Mouse (Mus musculus): ENCODE data around the gene Eml2. TPM values are rescaled to one million over a fixed set of nuclear protein-coding genes. Genes with fewer than 3 reads are reported as not detected.
A peak's percentile ranks its signal among the peaks of the same experiment; 100 is the strongest.
"Not testable (repeated sequence)": the region's sequence is repeated elsewhere in the genome, so short reads cannot be mapped to it uniquely, and the experiment has no call there.

Eml2 gene
- 10 to 100 TPM; 32.0 to 45.7 (median 35.7) TPM for total RNA-seq (2022)

DNA sequence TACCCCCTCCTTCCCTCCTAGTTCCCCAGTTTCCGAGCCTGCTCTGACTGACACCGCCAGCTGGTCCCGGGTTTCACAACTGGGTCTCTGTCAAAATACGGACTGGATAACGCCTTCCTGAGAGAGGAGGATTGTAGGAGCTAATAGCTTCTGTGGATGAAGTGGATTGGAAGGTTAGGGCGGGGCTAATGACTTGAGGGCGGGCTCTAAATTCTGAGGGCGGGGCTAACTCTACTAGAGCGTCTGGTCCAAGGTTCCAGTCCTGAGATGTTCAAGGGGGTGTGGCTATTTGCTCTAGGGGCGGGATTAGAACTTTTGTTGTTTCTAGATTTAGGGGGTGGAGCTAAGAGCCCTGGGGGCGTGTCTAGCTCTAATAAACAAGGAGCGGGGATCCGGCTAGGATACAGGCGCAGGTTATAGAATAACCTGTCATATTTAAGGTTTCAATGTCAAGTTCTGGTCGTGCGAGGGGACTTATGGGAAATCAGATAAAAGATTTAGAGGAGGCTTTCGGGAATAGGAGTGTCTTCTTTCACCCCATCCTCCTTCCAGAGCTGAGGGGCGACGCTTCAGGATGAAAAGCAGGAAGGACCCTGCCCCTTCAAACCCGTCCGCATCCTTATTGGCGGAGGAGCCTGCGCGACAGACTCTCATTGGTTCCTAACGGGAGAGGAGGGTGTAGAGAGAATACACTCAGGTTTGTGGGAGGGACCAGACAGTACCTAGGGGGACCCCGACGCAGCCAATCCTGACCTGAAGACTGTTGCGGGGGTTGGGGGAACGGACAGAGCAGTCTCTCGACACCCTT is at the start of gene Eml2:
Gene Eml2, plus strand, starts transcription at position 714 of the 808 bp plus-strand sequence.
- no peak for DNase-seq (ENCODE audit: low spot score)

DNA sequence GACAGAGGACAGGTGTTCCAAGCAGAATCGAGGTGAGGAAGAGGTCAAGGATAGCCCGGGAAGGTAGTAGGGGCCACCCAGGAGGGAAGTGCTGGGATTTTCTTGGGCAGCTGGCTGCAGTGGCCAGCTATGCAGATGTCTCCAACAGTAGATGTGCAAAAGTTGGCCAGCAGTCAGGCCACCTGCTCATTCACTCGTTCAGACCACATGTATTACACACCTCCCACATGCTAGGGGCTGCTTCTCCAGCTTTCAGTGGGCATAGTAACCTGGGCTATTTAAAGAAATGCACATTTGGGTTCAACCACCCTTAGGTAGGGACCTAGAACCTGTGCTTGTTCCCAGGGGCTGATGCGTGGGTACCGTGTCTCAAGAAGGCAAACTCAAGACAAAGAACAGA is 48.5 kb upstream of the Eml2 start:
- DNase-seq (ENCODE audit: low spot score), result no peak

DNA sequence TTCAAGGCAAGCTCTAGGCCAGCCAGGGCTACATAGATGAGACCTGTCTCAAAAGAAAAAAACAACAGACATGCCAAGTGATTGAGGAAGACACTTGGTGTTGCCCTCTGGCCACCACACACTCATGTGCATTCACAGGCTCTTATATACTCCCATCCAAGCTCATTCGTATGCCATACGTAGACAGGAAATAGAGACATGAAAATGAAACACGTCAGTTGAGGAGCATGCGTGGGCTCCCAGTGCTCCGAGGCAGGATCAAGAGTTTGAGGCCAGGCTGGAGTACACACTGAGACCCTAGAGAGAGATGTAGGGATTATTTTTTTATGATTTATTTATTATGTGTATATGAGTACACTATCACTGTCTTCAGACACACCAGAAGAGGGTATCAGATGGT is 46.8 kb upstream of the Eml2 start:
- no peak for DNase-seq (ENCODE audit: low spot score)

DNA sequence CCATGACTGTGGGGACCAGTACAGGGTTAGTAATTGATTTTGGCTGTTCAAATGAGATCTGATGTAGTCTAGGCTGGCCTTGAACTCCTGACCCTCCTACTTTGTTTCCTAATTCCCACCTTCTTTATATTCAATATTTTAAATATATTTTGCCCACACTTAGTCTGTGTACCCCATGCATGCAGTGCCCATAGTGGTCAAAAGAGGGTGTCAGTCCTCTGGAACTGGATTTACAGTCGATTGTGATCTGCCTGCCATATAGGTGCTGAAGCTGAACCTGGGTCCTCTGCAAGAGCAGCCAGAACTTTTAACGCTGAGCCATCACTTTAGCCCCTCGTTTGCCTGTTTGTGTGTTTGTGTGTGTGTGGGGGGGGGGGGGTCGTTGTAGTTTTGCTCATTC is 45.6 kb upstream of the Eml2 start:
- DNase-seq (ENCODE audit: low spot score), result no peak

DNA sequence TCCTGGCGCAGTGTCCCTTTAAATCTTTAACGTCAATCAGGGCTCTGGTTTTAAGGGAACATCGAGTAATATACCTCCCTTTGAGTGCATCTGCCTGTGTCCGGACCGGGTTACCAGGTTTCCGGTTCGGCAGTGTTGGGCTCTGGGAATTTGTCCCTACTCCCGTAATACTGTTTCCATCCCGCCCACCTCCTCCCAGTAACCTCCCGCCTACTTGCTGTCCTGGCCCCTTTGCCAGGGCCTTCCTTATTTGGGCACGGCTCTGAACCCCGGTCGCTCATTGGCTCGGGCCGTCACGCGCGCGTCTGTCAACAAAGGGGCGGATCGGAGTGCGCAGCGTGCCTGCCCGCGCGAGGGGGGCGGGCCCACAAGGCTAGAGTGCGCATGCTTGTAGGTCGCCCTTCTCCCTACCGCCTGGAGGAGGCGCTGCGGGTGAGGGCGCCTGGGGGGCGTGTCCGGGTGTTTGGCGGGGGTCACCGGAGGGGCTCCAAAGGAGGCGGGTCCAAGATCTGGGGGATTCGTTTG is 44.8 kb upstream of the Eml2 start:
- DNase-seq (ENCODE audit: low spot score), result peak; percentile 98

DNA sequence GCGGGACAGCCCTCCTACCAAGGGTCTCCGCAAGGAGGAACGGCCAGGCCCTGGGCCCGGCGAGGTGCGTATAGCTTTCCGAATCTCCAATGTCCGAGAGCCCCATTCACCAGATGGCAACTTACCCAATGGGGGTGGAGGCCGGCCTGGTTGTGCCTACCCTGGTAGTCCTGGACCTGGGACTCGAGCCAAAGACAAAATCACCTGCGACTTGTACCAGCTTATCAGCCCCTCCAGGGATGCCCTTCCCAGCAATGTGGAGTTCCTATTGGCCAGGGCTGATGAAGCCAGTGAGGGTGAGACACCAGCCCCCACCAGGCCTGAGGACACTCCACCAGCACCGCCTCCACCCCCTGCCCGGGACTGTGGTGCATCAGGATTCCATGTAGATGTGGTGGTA is 40.1 kb upstream of the Eml2 start:
- DNase-seq (ENCODE audit: low spot score), result no peak

DNA sequence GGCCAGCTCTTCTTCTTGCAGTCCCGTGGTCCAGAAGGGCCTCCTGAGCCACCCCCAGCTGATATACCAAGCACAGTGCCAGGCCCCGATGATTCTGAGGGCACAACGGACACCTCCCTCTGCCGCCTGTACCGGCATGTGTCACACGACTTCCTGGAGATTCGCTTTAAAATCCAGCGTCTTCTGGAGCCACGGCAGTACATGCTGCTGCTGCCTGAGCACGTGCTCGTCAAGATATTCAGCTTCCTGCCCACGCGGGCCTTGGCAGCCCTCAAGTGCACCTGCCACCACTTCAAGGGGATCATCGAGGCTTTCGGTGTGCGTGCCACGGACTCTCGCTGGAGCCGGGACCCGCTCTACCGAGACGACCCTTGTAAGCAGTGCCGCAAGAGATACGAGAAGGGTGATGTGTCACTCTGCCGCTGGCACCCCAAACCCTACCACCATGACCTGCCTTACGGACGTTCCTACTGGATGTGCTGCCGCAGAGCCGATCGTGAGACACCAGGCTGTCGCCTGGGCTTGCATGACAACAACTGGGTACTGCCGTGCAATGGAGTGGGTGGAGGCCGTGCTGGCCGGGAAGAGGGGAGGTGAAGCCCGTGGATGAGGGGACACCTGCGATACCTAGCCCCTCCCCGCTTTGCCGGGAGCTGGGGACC is 39.4 kb upstream of the Eml2 start:
- DNase-seq (ENCODE audit: low spot score), result no peak

DNA sequence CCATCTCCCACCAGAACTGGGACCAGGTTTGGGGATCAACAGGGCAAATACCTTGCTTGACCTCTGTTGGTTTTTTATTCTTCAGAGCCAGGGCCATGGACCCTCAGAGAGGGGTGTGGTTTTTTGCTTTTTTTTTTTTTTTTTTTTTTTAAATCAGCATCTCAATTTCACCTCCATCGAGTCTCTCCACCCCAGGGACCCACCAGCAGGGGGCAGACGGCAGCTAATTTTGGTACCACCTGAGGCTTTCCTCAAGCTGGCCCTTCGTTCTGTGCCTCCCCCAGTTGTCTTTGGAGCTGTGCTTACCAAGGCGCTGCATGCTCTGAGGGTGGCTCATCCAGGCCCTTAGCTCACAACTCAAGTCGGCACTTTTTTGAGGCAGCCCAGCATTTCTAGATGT is 38.8 kb upstream of the Eml2 start:
- no peak for DNase-seq (ENCODE audit: low spot score)

DNA sequence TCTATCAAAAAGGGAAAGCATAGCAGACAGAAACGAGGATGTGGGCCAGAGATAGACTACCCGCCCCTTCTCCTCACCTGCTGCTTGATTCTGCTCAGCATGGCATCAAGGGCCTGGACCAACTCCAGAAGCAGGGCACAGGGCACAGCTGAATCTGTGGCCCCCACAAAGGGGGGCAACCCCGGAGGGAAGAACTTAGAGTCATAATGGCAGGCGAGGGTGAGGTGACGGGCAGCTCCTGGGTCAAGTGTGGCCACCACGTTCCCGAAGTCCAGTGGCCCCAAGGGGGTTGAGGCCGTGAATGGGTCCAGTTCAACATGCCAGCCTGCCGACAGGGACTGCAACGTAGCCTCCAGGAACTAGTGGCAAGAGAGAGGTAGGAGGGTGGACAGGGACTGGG is 29.4 kb upstream of the Eml2 start:
- DNase-seq (ENCODE audit: low spot score), result no peak

DNA sequence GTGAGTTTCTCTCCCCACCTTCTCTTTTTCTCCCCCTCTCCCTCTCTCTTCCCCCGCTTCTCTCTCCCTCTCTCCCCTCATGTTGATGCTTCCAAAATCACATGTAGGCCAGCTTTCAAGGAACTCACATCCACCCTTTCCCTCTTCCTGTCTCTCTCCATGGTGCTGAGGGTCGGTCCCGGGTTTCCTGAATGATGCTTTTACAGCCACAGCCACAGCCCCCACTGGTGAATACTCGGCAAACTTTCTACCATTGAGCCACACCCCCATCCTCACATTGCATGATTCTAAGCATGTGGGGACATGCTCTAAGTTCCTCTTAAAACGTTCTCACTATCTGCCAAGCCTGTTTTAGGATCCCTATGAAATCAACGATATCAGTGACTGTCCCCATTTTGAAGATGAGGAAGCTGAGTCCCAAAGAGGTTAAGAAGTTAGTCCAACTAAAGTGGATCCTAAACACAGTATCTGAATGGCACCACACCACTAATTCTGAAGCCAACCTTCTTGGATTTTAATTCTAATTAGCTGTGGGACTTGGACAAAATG is 28.6 kb upstream of the Eml2 start:
- DNase-seq (ENCODE audit: low spot score), result no peak

DNA sequence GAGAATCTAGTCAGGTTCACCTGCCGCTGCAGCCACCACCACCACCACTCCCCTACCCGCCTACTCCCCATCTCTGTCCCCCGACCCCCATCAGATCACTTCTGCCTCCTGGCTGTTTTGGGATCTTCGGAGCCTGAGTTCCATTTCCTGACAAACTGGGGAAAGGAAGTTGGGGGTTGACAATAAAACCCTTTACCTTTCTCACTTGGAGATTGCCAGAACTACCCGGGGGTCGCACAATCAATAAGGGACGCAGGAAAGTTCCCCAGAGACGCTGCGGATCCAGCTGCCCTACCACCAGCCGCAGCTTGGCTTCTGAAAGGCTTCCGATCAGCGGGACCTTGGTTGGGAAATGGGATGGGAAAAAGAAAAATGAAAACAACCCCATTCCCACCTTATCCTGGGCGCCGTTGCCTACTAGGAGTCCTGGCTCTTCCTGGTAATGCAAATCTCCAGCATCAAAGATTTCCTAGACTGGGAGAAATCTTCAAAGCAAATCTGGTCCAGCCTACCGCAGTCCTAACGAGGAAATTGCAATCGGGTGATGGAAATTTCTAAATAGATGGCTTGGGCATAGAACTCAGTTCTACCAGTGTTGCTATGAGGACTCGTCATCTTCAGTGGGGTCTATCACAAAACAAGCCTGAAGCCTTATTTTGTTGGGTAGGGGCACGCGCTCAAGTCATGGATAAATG is 27.9 kb upstream of the Eml2 start:
- no peak for DNase-seq (ENCODE audit: low spot score)

DNA sequence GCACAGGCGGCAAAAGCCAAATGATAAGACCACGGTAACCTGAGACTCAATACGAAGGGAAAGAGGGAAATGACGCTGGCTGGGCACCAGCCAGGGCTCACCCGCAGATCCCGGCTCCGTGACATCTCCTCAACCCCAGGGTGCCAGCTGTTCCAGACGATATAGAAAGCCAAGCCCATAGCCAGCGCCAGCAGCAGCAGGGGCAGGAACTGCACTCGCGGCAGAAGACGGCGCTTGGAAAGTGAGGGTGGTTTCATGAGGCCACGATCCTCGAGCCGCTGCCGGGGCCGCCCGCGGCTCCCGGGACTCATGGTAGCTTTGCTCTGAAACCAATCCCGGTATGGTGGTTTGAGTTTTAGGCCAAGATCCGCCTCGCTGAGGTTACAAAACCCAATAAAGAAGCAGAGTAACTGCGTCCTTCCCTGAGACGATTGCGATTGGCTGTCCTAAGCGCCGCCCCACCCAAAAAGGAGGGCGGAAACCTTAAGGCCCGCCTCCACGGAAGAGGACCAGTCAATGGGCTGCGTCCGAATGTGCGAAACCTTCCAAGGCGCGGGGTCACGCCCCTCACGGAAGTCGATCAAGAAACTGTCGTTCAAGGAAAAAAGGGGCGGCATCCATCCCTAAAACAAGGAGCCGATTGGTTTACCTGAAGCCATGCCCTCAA is 27.2 kb upstream of the Eml2 start, which contains the start of gene Qpctl:
Gene Qpctl, minus strand, starts transcription at position 417 of the 667 bp plus-strand sequence.
- DNase-seq (ENCODE audit: low spot score), result peak; percentile 99

DNA sequence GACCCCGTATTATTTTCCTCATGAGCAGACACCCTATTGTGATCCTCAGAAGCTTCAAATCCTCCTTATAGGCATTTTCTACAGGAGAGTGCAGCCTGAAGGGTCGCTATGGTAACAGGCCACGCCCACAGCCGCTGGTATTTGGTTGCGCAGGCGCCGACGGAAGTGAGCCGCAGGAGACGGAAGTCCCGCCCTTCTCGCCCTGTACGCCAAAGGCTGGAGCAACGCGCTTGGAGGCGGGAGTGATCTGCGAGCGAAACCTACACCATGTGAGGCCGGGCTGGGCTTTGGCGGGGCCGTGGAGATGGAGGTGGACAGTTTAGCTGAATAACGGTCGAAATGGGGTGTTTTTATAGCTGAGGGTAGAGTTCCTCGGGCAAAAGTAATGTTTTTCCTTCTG is 26.6 kb upstream of the Eml2 start, which contains the start of gene Snrpd2:
Gene Snrpd2, plus strand, starts transcription at position 97 of the 400 bp plus-strand sequence.
- DNase-seq (ENCODE audit: low spot score), result peak; percentile 95

DNA sequence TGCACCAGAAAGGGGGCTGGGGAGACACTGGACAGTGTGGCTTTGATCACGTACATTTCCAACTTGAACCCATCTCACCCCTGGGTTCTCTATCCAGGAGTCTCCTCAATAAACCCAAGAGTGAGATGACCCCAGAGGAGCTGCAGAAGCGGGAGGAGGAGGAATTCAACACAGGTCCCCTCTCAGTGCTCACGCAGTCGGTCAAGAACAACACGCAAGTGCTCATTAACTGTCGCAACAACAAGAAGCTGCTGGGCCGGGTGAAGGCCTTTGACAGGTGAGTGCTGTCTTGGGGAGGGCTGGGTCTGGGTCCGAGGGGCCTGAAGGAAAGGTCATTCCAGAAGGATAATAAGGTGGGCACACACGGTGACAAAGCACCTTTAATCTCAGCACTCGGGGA is 25.1 kb upstream of the Eml2 start:
- not testable (repeated sequence) for DNase-seq (ENCODE audit: low spot score)

DNA sequence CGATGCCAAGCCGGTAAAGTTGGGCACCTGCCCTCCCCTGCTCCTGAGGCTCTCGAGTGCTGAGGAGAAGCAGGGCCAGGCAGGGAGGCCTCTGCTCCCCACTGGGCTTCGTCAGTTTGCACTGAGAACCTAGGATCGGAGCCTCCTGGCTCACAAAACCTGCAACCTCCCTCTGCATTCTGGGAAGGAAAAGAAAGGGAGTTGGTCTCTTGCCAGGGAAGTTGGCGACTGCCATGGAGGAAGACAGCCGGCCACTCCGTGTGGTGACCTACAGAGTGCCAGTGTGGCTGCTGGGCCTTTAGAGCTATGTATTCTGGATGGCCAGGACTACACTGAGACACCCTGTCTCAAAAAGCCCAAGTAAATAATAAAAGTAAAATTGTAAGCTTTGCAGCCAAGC is 21.4 kb upstream of the Eml2 start:
- no peak for DNase-seq (ENCODE audit: low spot score)

DNA sequence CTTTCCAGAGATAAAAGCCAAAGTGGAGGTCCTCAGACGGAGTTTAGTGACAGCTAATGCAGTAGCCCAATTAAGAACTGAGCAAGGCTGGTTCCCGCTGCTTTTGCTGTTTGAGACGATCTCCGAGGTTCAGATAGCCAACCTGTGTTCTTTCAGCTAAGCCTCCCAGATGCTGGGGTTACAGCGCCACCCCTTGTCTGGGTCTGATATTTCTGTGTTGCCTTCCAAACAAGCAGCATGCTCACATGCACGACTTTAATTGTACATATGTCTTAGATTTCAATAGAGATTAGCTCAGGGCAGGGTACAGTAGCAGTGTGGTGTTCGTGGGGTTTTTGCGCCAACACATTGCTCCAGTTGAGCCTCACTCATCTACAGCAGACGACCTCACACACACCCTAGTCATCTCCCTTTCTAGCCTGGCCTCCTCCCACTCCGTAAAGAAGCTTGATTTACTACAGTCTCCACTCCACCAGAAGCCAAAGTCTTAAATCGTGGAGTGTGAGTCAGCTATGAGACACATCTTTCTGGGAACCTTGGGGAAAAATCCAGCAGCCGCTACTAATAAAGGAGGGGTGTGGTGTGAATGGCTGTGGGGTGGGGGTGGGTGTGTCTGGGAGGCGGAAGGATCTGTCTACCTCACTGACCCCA is 20.3 kb upstream of the Eml2 start:
- DNase-seq (ENCODE audit: low spot score), result no peak

DNA sequence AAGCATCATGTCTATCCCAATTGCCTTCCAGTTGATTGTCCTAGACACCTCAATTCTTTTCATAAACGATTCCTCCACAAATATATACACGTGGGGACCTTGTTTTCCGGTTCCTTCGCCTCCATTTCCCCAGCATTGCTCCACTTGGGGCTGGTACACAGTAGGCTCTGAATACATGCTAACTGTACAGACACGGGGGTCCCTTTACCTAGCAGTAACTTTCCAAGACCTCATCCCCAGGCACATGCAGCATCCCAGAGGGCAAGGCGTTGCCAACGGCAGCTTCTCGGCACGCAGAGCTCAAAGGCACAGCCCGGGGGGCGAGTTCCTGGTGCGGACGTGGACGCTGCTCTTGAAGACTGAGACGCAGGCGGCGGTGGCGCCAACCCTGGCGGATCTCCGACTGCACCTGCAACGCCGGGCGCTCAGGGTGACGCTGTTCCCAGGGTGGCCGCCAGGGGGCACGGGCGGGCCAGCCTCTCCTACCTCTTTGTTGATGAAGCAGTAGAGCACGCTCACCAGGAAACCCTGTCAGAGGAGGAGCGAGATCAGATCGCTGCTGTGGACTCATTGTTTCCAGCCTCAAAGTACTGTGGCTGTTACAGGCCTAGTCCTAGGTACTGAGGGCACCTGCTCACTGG is 18.9 kb upstream of the Eml2 start:
- DNase-seq (ENCODE audit: low spot score), result peak; percentile 85

DNA sequence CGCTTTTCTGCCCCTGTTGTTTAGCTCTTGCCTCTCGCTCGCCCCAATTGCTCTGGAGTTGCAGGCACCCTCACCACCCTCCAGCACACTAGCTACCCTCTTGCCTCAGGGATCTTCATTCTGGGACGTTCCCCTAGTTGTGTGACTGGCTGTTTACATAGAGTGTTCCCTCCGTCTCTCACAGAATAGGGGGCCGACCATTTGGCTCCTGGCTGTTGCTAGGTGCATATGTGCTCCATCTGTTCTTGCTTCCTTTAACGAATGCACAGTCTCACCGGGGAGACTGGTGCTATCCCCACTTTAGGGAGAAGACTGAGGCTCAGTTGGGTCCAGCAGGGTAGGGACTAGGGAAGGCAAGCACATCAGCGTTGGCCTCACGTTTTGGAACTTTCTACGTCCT is 17.6 kb upstream of the Eml2 start:
- DNase-seq (ENCODE audit: low spot score), result no peak

DNA sequence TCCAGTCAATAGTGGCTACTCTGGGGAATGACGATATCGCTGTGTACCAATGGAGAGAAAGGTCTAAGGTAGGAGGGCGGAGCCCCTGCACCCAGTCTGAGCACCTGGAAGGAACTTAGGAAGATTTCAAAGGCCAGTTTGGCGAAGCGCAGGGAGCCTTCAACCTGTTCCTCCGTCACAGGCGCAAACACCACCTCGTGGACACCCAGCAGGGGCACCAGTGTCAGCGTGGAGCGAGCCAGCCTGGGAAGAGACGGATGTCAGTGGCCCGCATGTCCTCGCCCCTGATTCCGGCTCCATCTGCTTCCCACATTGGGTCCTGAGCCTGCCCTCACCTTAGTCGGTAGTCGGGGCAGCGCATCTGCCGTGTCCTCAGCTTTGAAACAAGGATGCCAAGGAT is 16.8 kb upstream of the Eml2 start:
- no peak for DNase-seq (ENCODE audit: low spot score)

DNA sequence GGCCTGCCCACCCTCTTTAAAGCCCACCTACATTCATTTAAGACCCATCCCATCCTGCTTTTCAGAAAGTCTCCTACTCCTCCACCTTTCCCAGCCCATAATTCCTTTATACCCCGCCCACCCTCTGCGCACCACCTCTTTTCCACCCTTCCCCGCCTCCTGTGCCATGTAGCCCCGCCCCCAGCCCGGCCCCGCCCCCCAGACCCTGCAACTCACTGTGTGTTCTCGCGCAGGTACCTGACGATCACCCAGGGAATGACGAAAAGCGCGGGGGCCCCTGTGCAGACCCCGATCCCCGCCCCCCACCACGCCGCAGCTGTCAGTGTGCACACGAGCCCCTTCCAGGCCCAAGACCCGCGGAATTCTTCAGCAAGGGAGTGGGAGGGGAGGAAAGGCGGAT is 16.1 kb upstream of the Eml2 start:
- no peak for DNase-seq (ENCODE audit: low spot score)
